Mouse (Mus musculus): Measurements from ENCODE around the gene Gm20661. TPM values are rescaled to one million over a fixed set of nuclear protein-coding genes. Genes with fewer than 3 reads are reported as not detected.

The Gm20661 gene
- polyA plus RNA-seq, 1 experiment from 2014 or later: 1.8 TPM

DNA sequence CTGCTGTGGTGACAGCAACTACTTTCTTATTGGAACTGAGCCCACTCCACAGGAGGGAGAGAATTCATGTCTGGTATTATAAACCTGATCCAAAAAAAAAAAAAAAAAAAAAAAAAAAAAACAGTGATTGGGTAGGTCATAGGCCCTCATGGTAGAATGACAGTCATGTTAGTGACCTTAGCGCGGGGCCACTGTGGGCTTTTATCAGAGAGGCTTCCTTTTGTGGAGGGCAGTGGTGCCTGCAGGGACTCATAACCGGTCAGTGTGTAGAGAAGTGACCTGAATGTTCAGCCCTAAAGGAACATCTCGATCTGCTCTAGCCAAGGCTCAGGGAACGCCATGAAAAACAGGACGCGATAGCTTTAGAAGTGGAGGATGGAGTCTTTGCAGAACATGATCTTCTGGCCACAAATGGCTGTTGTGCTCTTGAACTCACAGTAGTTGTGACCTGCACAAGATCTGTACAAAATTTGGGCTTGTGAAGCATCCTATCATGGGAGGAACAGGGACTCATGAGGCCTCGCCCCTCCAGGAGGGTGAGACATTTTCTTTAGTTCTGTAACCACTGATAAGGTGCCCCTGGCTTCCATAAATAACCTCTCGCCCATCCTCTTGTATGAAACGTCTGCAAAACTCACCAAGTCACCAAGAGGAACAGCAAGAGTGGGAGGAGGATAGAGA, 8.2 kb upstream of the Gm20661 start:
- 72% methylated on average over 10 of the region's 10 CpGs for WGBS
- H3K9me3 ChIP-seq (ENCODE audit: low read length): no peaks in the 10 kb centered on the region
- TF ChIP-seq EP300 (IDR thresholded peaks at IDR 0.05): no peak
- no peak for TF ChIP-seq CTCF (IDR thresholded peaks at IDR 0.05)
- peaks cover 11% of the 10 kb centered on the region; the same call in 1 of the 2 replicates for H3K4me1 ChIP-seq (ENCODE audit: insufficient read depth, low read depth, low read length)
- H3K4me3 ChIP-seq (ENCODE audit: low read depth, low read length): no peak overlapping the region
- no peak overlapping the region for H3K9ac ChIP-seq (replicated peaks; ENCODE audit: low read depth)
- DNase-seq (ENCODE audit: low spot score): no peak
- H3K4me2 ChIP-seq (replicated peaks; ENCODE audit: low read depth, low read length): peak overlapping the region; percentile 60; the same call in 1 of the 2 replicates
- no peak for ATAC-seq
- 0 out of 2 replicates have a peak, but pooled peaks cover 7% of the 10 kb centered on the region for H3K36me3 ChIP-seq (ENCODE audit: insufficient read depth, low read length)
- H3K27ac ChIP-seq (ENCODE audit: low read length): peak overlapping the region; percentile 78
- H3K27me3 ChIP-seq (replicated peaks; ENCODE audit: insufficient read depth, low read length): no peaks in the 10 kb centered on the region

DNA sequence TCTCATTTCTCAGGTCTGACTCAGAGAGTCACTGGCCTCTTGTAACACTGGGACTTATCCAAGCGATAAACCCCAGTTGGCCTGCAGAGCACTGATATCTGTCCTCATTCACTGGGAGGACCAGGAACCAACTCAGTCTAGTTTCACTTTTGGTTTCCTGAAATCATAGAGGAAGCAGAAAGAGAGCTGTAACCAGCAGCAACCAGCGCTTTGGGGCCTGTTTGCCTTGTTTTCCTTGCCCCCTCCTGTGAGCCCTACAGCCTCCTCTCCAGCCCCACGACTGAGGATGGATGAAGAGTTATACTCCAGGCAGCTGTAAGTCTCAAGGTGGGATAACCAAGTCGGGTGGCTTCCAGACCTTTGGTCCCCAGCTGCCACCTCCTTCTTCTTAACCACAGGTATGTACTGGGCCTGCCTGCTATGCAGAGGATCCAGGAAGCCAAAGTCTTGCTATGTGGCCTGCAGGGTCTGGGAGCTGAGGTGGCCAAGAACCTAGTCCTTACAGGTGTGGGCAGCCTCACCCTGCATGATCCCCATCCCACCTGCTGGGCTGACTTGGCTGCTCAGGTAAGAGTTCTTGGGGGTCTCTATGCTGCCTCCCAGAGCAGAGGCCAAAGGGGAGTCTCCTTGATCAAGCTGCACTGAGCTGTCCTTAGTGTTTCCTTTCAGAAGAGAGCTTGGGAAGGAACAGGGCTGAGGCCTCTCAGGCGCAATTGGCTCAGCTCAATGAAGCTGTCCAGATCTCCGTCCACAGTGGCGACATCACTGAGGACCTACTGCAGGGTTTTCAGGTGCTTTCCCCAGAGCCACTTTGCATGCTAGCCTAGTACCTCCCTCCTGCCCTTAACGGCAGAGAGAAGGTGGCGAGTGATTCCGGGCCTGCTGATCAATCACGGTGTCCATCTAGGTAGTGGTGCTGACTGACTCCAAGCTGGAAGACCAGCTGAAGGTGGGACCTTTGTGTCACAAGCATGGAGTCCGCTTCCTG, 7.2 kb upstream of the Gm20661 start, which contains the start of gene Uba7:
Gene Uba7, plus strand, starts transcription at position 107 of the 988 bp plus-strand sequence.
- peak; percentile 84 for DNase-seq (ENCODE audit: low spot score)
- Histone ChIP-seq H3K27ac (ENCODE audit: low read length) (peak within 1 kb of the TSS; percentile 78), H3K36me3 (ENCODE audit: insufficient read depth, low read length) (0 out of 2 replicates have a peak, but pooled peaks cover 12% of the 10 kb centered on the region), H3K4me2 (replicated peaks; ENCODE audit: low read depth, low read length) (peak within 1 kb of the TSS; percentile 60), H3K9me3 (ENCODE audit: low read length) (no peaks in the 10 kb centered on the region), H3K4me3 (ENCODE audit: low read depth, low read length) (peak within 1 kb of the TSS; percentile 14), H3K9ac (replicated peaks; ENCODE audit: low read depth) (peak within 1 kb of the TSS; percentile 36), H3K4me1 (ENCODE audit: insufficient read depth, low read depth, low read length) (peaks cover 11% of the 10 kb centered on the region; the same call in 1 of the 2 replicates), H3K27me3 (replicated peaks; ENCODE audit: insufficient read depth, low read length) (no peaks in the 10 kb centered on the region)
- peak; percentile 73 for ATAC-seq
- WGBS: 57% methylated on average over 12 of the region's 12 CpGs
- TF ChIP-seq EP300 (IDR thresholded peaks at IDR 0.05) (no peak), CTCF (IDR thresholded peaks at IDR 0.05) (no peak)

DNA sequence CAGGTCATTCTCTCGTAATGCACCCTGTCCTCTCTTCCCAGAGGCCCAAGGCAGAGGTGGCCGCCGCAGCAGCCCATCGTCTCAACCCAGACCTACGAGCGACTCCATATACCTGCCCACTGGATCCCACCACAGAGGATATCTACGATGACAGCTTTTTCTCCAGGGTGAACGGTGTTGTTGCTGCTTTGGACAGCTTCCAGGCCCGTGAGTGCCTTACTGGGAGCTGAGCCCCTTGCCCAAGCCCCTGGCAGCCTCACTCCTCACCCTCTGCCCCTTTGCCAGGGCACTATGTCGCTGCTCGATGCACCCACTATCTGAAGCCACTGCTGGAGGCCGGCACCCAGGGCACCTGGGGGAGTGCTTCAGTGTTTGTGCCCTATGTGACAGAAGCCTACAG, 4.0 kb upstream of the Gm20661 start:
- no peak overlapping the region for H3K9ac ChIP-seq (replicated peaks; ENCODE audit: low read depth)
- DNase-seq (ENCODE audit: low spot score) (no peak), ATAC-seq (no peak)
- TF ChIP-seq EP300 (IDR thresholded peaks at IDR 0.05) (no peak), CTCF (IDR thresholded peaks at IDR 0.05) (no peak)
- no peak overlapping the region for H3K27ac ChIP-seq (ENCODE audit: low read length)
- 0 out of 2 replicates have a peak, but pooled peaks cover 14% of the 10 kb centered on the region for H3K36me3 ChIP-seq (ENCODE audit: insufficient read depth, low read length)
- no peaks in the 10 kb centered on the region for H3K27me3 ChIP-seq (replicated peaks; ENCODE audit: insufficient read depth, low read length)
- H3K4me3 ChIP-seq (ENCODE audit: low read depth, low read length): no peak overlapping the region
- no peaks in the 10 kb centered on the region for H3K9me3 ChIP-seq (ENCODE audit: low read length)
- 86% methylated on average over 12 of the region's 12 CpGs for WGBS
- peaks cover 21% of the 10 kb centered on the region; the same call in 1 of the 2 replicates for H3K4me1 ChIP-seq (ENCODE audit: insufficient read depth, low read depth, low read length)
- H3K4me2 ChIP-seq (replicated peaks; ENCODE audit: low read depth, low read length): no peak overlapping the region

DNA sequence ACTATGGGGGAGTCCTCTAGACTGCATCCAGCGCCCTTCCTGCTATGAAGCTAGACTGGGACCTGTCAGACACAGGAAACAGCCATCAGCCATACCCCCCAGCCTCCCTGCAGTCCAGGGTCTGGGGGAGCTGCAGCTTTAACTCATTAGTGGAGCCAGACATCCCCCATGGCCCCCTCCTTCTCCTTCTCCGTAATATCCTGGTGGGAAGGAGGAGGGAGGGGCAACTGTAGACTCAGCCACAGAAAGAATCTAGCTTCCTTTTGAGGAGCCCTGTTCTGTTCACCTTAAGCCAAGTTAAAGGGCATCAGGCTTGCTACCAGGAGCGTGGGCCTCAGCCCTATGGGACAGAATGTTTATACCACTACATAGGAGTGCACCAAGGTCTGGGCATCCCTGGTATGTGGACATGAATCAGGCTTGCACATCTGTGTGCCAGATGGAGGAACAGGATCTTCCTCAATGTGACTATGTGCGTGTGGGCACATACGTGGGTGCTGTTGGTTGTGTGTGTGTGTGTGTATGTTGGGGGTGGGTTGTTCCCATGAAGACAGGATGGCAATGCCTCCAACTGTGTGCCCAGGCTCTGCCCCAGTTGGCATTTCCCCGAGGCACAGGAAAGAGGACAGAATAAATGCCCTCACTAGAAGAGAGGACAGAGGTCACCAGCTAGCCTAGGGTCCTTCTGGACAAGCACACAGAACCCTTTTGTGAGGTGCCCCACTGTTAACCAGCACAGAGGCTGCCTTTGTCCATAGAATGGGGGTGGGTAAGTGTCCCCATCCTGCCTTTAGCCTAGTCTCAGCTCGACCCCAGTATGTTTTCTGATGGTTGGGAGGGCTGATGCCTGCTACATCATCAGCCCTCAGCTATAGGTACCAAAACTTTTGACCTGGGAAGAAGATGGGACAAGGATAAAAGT, 913 bp upstream of the Gm20661 start:
- H3K9ac ChIP-seq (replicated peaks; ENCODE audit: low read depth): peak overlapping the region; percentile 32; the same call in 1 of the 2 replicates
- no peaks in the 10 kb centered on the region for H3K27me3 ChIP-seq (replicated peaks; ENCODE audit: insufficient read depth, low read length)
- 27% methylated on average over 7 of the region's 7 CpGs for WGBS
- peak; percentile 79 for DNase-seq (ENCODE audit: low spot score)
- peak; percentile 15 for ATAC-seq
- peak overlapping the region; percentile 92 for H3K27ac ChIP-seq (ENCODE audit: low read length)
- peak; percentile 33; the same call in 1 of the 2 replicates for TF ChIP-seq EP300 (IDR thresholded peaks at IDR 0.05)
- no peak for TF ChIP-seq CTCF (IDR thresholded peaks at IDR 0.05)
- H3K4me2 ChIP-seq (replicated peaks; ENCODE audit: low read depth, low read length): peak overlapping the region; percentile 70
- peak overlapping the region; percentile 59 for H3K4me3 ChIP-seq (ENCODE audit: low read depth, low read length)
- no peaks in the 10 kb centered on the region for H3K9me3 ChIP-seq (ENCODE audit: low read length)
- H3K4me1 ChIP-seq (ENCODE audit: insufficient read depth, low read depth, low read length): peaks cover 11% of the 10 kb centered on the region; the same call in 1 of the 2 replicates
- 0 out of 2 replicates have a peak, but pooled peaks cover 14% of the 10 kb centered on the region for H3K36me3 ChIP-seq (ENCODE audit: insufficient read depth, low read length)

DNA sequence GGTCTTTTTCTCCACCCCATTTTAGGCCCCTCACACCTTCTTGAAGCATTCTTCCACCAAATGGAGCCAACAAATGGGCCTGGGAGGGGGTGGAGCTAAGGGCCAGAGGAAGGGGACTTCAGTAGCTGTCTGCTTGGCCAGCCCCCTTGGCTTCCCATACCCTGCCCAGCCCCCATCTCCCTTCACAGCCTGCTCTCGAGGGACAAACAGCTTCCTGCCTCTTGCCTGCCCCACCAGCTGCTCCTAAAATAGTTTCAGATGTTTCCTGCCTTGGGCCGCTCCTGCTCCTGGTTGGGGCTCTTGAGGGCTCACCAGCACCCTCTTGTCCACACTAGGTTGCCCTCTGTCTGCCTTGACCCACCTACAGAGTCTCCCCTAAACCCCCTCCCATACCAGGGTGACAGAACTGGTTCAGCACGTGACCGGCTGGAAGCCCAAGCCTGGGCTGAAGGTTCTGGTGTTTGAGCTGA, 598 bp downstream of the Gm20661 start:
- TF ChIP-seq EP300 (IDR thresholded peaks at IDR 0.05): no peak; the same call in 1 of the 2 replicates
- no peak for TF ChIP-seq CTCF (IDR thresholded peaks at IDR 0.05)
- 3% methylated on average over 4 of the region's 4 CpGs for WGBS

More for the DNA sequence above, 598 bp downstream of the Gm20661 start:
- no peaks in the 10 kb centered on the region for H3K27me3 ChIP-seq (replicated peaks; ENCODE audit: insufficient read depth, low read length)
- H3K4me2 ChIP-seq (replicated peaks; ENCODE audit: low read depth, low read length): peak overlapping the region; percentile 70
- H3K27ac ChIP-seq (ENCODE audit: low read length): peak overlapping the region; percentile 92
- peak overlapping the region; percentile 59; the same call in 1 of the 2 replicates for H3K4me3 ChIP-seq (ENCODE audit: low read depth, low read length)
- DNase-seq (ENCODE audit: low spot score) (peak; percentile 94), ATAC-seq (peak; percentile 77)
- peaks cover 11% of the 10 kb centered on the region; the same call in 1 of the 2 replicates for H3K4me1 ChIP-seq (ENCODE audit: insufficient read depth, low read depth, low read length)
- H3K36me3 ChIP-seq (ENCODE audit: insufficient read depth, low read length): 0 out of 2 replicates have a peak, but pooled peaks cover 14% of the 10 kb centered on the region
- H3K9ac ChIP-seq (replicated peaks; ENCODE audit: low read depth): peak overlapping the region; percentile 44; the same call in 1 of the 2 replicates
- no peaks in the 10 kb centered on the region for H3K9me3 ChIP-seq (ENCODE audit: low read length)
